Mouse (Mus musculus): ENCODE measurements around the gene Bahcc1.

Bahcc1 gene

GRCm38 (mm10) chr11:120297767-120298166 is 65.0 kb downstream of the Bahcc1 start:
- WGBS = 85% methylated on average over 7 of the region's 7 CpGs

- 86% methylated on average over 4 of the region's 4 CpGs for WGBS
These were observed 65.8 kb downstream of the Bahcc1 start for GRCm38 (mm10) chr11:120298441-120299141.

- WGBS = 72% methylated on average over 5 of the region's 5 CpGs
These were observed 66.7 kb downstream of the Bahcc1 start for GRCm38 (mm10) chr11:120299484-120299883.

- WGBS = 93% methylated on average over 9 of the region's 9 CpGs
These were observed 70.4 kb downstream of the Bahcc1 start for GRCm38 (mm10) chr11:120303119-120303518.

GRCm38 (mm10) chr11:120303559-120304349 is 71.0 kb downstream of the Bahcc1 start:
- 95% methylated on average over 21 of the region's 21 CpGs for WGBS

- 63% methylated on average over 5 of the region's 5 CpGs for WGBS
These were observed 71.6 kb downstream of the Bahcc1 start for GRCm38 (mm10) chr11:120304350-120304694.

- under 1% methylated on average over 53 of the region's 53 CpGs for WGBS
These were observed 72.3 kb downstream of the Bahcc1 start for GRCm38 (mm10) chr11:120304886-120305534.

GRCm38 (mm10) chr11:120305535-120306365 is 73.0 kb downstream of the Bahcc1 start:
- WGBS = 31% methylated on average over 15 of the region's 15 CpGs

- 84% methylated on average over 12 of the region's 12 CpGs for WGBS
These were observed 73.8 kb downstream of the Bahcc1 start for GRCm38 (mm10) chr11:120306366-120307131.

- WGBS = 48% methylated on average over 5 of the region's 5 CpGs
These were observed 74.3 kb downstream of the Bahcc1 start for GRCm38 (mm10) chr11:120307132-120307413.

- WGBS = 7% methylated on average over 19 of the region's 19 CpGs
These were observed 75.1 kb downstream of the Bahcc1 start for GRCm38 (mm10) chr11:120307566-120308430.

- WGBS = 43% methylated on average over 15 of the region's 15 CpGs
These were observed 75.9 kb downstream of the Bahcc1 start for GRCm38 (mm10) chr11:120308441-120309320.

GRCm38 (mm10) chr11:120310813-120311312 is 78.1 kb downstream of the Bahcc1 start:
- 2% methylated on average over 45 of the region's 45 CpGs for WGBS

GRCm38 (mm10) chr11:120311561-120311960 is 78.8 kb downstream of the Bahcc1 start:
- WGBS = 77% methylated on average over 10 of the region's 10 CpGs

- WGBS = 93% methylated on average over 6 of the region's 6 CpGs
These were observed 79.3 kb downstream of the Bahcc1 start for GRCm38 (mm10) chr11:120312069-120312468.

- 66% methylated on average over 6 of the region's 6 CpGs for WGBS
These were observed 81.3 kb downstream of the Bahcc1 start for GRCm38 (mm10) chr11:120313906-120314685.

- WGBS = 51% methylated on average over 16 of the region's 16 CpGs
These were observed 82.1 kb downstream of the Bahcc1 start for GRCm38 (mm10) chr11:120314721-120315415.

GRCm38 (mm10) chr11:120315416-120315761 is 82.6 kb downstream of the Bahcc1 start:
- 15% methylated on average over 4 of the region's 4 CpGs for WGBS

Data from cerebral cortex, adult 2 months (tissue).